Mouse (Mus musculus): ENCODE measurements around the gene Tmem59l.

The Tmem59l gene

DNA sequence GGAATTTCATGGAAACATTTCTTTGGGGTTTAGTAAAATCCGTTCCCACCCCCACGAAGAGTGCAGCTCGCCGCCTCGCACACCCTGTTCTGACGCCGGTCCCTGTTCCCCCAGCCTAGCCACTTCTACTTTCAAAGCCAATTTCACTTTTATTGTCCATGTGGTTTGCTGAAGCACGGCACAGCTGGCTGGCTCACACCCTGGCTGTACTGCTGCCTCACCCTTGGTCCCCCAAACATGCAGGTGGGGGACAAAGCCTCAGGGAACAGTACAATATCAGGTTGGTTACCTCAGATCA is 24.7 kb downstream of the Tmem59l start:
- no peak for DNase-seq (ENCODE audit: low read depth, low spot score)

DNA sequence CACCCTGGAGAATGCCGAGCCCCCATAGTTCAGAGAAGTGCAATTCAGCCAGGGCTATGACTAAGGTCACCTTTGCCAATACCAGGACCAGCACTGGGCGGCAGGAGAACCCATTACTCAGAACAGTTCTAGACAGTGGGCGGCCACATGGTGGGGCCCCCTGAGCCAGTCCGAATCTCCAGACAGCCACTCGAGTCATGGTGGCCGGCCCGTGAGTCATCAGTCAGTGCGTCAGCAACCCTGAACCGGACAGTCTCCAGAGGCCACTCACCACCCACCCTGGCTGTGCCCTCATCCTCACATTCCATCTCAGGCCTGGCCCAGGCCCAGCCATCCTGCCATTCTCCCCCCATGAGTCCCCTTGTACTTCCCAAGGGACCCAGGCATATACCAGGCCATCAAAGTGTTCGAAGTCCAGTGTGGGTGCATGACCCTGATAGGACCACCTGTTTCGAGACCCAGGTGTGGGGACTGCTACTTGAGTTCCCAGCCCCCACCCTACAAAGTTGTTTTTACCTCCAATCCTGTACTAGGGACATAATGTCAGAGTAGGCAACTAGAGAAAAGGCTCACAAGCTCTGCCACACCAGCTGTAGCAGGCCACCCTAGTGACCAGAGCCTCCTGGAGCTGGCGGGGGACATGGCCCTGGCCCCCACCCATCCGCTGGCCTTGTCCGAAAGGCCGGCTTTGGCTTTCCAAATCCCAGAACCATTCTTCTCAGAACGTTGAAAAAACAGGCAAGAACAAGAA is 25.2 kb downstream of the Tmem59l start:
- no peak for DNase-seq (ENCODE audit: low read depth, low spot score)

DNA sequence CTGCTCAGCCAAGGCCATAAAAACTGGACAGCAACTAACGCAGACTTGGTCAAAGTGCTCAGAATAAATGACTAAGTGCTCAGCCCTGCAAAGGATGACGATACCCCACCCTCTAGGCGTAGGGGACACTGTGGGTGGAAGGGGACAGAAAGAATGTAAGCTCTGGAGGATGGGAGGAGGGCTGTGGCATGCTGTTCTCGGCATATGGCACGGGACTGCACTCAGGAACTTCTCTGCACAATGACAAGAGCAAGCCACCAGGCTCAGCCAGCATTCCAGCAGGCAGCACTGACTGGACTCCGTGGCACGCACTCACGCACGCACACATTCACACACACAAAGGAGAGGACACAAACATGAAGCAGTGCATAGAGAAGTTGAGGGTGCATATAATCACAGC is 26.6 kb downstream of the Tmem59l start:
- DNase-seq (ENCODE audit: low read depth, low spot score), result no peak

DNA sequence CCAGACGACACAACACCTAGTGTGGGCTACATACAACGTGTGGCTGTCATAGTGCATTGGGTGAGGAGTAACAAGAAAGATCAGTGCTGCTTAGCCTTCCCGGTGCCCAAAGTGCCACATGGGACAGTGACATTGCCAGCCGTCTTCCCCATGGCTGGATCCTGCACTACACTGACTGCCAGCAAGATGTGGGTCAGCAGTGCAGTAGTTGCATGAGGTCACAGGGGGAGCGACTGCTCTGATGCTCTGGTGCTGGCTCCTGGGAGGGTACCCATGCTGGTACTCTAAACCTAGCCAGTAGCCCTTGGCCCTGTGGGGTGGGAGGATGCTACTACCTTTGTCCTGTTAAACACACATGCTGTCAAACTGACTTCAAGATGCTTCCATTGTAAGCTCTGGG is 27.0 kb downstream of the Tmem59l start:
- no peak for DNase-seq (ENCODE audit: low read depth, low spot score)

DNA sequence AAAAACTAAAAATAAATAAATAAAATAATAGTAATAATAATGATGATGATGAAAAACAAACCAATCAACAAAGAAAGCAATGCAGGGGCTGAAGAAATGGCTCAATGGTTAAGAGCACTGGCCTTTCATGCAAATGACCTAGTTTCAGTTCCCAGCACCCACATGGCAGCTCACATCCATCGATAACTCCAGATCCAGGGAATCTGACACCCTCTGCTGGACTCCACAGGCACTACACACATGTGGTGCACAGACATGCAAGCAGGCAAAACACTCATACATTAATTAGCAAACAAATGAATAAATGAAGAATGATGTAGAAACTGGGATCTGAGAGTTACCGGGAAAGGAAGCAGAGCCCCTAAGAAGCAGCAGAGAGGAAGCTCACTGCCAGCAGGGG is 27.5 kb downstream of the Tmem59l start:
- no peak for DNase-seq (ENCODE audit: low read depth, low spot score)

DNA sequence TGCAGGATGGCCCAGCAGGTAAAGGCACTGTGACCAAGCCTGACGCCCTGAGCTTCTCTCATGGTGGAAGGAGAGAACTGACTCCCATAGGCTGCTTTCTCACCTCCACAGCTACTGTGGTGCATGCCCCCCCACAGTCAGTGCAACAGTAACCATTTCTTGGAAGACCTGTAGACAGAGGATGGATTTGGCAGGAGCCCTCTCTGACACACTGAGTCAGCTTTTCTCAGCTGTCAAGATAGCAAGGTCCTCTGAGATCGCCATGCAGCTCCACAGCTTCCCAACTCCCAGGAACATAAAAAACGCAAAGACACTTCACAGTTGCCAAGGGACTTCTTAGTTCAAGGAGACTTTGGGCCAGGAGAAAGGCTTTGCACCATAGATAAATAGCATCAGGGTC is 28.7 kb downstream of the Tmem59l start:
- DNase-seq (ENCODE audit: low read depth, low spot score), result no peak

DNA sequence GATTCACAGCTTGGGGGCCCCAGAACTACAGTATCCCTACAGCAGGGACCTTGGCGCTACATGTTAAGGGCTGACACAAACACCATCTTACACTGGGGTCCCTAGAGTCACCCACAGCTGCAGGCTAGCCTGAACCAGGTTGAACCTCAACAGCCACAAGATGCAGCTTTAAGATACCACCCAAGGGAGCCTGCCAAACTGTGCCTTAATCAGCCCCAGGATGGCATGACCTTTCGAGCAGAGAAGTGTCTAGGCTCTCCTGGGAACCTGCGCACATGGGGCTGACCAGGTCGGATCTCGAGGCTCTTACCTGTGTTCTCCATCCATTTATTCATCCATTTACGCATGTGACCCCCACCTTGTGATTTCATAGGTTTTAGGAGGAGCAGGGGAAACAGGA is 29.3 kb downstream of the Tmem59l start:
- no peak for DNase-seq (ENCODE audit: low read depth, low spot score)

DNA sequence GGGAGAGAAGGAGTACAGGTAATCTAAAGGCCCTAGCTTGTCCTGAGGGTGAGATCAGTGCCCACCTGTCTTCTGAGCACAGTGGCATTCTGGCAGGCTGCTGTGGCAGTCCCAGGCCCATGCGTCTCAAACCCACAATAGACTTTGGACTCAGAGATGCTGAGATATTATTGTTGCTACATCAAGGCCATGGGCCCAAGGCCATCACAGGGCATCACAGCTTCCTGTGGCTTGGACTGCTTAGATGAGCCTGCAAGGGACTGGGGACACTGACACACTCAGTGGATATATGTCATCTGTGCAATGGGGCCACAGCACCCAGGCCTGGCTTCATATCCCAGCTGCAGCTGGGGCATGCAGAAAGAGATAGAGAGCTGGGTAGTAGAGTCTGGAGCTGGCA is 30.2 kb downstream of the Tmem59l start:
- DNase-seq (ENCODE audit: low read depth, low spot score), result no peak

DNA sequence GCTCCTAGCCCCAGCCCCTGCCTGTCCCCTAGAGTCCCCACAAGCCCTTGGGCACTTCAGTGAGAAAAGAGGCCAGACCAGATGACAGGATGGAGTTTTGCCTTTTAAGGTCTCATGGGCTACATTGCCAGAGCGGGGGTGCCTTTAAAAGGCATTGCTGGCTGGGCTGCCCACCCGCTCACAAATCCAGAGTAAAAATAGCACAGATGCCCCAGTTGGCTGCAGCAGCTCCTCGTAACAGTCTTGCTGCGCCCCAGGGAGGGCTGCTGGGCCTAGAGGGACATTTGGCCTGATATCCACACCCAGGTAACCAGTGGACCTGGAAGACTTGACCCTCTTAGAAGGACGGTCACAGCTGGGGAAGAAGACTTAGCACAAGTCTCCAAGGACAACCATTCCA is 33.3 kb downstream of the Tmem59l start:
- DNase-seq (ENCODE audit: low read depth, low spot score), result no peak

DNA sequence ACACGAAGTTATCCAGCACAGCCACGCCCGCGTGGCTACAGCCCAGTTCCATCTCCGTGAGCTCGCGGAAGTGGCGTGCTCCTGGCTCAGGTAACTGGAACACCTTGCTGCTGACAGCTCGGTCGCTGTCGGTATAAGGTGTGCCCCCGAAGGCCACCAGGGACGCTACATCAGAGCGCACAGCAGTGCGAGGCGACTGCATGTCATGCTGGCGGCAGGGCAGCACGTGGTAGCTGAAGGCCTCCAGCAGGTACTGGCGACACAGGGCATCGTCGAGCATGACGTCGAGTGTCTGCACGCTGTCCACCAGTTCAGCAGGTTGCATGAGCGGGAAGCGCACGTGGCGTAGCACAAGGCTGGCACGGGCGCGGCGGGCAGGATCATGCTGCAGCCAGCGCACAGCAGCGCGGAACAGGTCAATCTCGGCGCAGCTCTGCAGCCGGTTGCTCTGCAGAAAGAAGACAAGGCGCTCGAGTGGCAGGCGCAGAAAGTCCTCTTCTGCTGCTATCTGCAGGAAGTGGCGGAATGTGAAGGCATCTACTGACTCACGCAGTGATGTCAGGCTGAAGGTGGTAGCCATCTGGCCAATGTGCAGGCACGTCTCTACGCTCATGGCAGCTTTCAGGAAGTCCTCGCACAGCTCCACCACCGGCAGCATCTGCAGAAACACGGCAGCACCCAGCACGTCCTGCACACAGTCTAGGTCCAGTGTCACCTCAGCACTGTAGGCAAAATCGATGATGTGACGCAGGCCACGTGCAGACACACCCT is 34.8 kb downstream of the Tmem59l start:
- no peak for DNase-seq (ENCODE audit: low read depth, low spot score)

DNA sequence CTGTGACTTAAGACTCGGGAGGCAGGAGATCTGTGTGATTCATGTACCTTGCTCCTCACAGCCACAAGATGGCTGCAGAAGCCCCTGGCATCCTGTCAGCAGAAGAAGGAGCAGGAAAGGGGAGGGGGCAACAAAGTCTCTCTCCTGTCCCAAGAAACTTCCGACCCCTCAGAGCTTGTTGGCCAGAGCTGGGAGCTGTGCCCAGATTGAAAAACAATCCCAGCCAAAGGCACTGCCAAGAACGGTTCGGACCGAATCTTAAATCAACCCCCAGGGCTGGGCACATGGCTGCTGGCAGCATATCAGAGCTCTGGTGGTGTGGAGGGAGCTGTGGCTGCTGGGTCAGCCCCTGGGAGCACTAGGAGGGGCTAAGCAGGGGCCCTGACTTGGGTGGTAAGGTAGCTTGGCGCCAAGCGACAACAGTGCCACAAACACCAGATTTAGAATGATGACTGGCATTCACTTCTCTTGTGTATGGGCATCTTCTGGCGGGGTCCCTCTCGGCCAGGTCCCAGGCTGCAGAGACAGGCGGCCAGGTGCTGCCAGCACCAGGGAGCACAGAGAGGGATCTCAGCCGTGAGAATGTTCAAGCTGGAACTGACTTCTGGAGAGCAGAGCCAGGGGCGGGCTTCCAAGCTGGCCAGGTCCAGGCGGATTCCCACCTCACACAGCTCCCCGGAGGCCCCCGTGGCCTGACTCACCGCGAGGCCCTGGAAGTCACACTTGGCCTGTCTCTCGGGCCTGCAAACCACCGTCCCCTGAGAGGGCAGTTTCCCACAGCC is 39.3 kb downstream of the Tmem59l start:
- DNase-seq (ENCODE audit: low read depth, low spot score), result peak; percentile 37

DNA sequence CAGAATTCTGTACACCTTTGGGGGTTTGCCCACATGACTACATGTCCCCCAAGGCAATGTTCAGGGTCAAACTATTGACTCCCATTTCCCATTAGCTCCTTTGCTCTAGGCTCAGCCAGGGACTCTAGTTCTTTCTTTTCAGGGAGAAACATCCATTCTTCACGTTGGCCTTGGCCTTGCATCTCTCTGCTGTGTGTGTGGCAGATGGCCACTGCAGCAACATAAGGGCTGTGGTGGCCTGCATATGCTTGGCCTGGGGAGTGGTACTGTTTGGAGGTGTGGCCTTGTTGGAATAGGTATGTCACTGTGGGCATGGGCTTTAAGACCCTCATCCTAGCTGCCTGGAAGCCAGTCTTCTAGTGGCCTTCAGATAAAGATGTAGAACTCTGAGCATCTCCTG is 41.2 kb downstream of the Tmem59l start:
- DNase-seq (ENCODE audit: low read depth, low spot score), result no peak

DNA sequence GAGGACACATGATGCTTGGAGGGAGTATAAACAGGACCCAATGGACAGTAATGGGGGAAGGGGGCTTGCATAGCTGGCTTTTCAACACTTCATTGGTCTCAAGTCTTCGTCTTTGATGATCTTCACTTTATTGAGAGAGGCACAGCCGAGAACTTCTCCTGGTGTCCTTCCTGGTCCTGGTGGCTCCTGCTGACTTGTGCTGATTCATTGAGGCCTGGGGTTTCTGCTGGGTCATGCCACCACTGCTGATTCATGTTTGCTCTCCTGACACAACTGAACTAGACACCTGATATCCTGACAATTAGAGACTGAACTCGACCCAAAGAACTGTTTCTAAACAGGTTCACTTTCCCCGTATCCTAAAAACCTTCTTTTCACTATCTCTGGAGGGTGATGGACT is 43.8 kb downstream of the Tmem59l start:
- no peak for DNase-seq (ENCODE audit: low read depth, low spot score)

DNA sequence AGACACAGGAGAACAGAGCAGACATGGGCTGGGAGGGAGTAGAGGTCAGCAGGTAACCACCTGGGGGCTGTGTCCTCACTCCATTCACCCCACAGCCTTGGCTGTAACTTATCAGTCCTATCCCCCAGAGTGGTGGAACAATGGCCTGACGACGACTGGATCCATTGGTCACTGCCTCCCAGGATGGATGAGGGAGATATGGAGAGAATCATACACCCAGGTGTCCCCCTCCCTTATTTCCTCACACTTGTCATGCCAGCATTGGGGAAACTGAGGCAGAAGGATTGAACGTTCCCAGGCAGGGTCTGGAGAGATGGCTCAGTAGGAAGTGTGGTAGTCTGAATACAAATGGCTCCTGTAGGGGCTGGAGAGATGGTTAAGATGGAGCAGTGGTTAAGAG is 45.6 kb downstream of the Tmem59l start:
- no peak for DNase-seq (ENCODE audit: low read depth, low spot score)

DNA sequence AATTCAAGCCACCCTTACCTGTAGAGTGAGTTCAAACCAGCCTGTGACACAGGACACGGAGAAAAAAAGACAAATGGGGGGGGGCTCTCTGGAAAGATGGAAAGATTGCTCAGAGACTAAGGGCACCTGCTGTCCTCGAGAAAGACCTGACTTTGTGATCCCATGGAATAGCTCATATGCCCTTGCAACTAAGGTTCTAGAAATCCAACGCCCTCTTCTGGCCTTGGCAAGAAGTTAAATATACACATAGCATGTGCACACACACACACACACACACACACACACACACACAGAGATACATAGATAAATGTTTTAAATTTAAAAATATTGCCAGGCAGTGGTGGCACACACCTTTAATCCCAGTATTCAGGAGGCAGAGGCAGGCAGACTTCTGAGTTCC is 46.9 kb downstream of the Tmem59l start:
- no peak for DNase-seq (ENCODE audit: low read depth, low spot score)

DNA sequence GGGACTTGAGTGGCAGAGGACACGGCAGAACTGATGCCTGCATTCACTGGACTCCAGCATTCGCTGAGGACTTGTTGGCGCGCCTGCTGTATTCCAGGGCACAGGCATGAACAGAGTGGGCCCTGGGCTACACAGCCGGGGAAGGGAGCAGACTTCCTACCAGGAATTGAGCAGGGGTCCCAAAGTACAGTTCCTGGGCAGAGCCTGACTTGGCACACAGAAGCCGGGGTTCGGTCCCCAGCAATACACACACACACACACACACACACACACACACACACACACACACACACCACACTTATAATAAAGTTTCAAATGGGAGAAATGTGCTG is 47.3 kb downstream of the Tmem59l start:
- DNase-seq (ENCODE audit: low read depth, low spot score), result no peak

DNA sequence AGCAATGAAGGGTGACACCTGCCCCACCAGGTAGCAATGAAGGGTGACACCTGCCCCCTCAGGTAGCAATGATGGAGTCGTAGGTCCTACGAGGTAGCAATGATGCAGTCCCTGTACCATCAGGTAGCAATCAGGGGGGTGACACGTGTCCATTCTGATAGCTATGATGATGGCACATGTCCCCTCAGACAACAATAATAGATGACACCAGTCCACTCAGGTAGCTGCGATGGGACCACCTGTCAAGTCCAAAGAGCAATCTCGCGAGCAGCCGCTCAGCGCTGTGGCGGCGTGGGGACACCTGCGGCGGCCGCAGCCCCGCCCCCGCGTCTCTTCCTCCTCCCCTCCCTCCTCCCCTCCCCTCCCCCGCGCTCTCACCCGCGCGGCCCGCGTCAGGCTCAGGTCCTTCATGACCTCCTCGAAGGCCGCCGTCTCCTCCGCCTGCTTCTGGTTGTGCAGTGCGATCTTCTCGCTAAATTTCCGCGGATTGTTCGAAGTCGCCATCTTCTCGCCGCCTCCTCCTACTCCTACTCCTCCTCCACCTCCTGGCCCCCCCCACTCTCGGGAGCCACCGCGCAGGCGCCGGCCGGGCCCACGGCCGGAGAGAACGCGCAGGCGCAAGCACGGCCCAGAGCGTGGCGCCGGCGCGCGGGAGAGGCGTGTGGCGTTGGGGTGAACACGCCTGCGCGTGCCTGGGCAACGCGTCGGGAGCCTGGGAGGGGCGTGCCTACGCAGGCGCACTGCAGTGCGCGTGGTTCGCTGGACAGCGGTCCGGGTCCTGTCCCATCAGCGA is 47.9 kb downstream of the Tmem59l start, which contains the start of gene Crtc1:
Gene Crtc1, minus strand, starts transcription at position 525 of the 793 bp plus-strand sequence.
- DNase-seq (ENCODE audit: low read depth, low spot score), result peak; percentile 93

DNA sequence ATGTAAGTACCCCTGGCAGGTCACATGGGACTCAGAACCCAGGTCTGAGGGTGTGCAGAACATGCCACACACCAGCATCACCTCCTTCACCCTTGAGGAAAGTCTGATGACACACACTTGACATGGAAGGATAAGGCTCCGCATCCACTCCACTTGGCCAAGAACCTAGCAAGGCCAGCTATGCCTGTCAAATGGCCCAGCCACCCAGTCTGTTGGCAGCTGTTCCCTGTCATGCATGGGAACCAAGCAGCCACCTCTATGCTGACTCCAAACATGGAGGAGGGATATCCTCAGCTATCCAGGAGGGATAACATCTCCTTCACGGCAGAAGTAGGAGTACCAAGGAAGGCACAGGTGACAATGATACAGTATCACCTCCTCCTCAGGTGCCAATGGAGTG is 48.7 kb downstream of the Tmem59l start:
- DNase-seq (ENCODE audit: low read depth, low spot score), result no peak

DNA sequence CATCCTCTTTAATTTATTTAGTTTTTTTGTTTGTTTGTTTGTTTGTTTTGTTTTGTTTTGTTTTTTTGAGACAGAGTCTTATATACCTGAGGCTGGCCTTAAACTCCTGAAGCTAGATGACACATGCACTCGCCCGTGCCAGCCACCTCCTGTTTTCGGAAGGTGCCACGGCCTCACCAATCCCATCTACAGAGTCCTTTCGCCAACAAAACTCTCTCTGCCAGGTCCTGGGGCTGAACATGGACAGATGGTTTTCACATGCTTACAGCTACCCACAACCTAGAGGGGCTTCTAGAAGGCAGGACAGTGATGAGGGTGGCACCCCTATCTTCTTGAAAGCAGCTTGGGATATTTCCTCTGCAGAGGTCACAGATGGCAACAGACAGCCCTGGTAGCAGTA is 52.0 kb downstream of the Tmem59l start:
- DNase-seq (ENCODE audit: low read depth, low spot score), result no peak

Data from brain, embryonic 18.5 days (tissue).